Comparison of ENCODE assay signal across 8 mouse cellular contexts in the genomic region with DNA sequence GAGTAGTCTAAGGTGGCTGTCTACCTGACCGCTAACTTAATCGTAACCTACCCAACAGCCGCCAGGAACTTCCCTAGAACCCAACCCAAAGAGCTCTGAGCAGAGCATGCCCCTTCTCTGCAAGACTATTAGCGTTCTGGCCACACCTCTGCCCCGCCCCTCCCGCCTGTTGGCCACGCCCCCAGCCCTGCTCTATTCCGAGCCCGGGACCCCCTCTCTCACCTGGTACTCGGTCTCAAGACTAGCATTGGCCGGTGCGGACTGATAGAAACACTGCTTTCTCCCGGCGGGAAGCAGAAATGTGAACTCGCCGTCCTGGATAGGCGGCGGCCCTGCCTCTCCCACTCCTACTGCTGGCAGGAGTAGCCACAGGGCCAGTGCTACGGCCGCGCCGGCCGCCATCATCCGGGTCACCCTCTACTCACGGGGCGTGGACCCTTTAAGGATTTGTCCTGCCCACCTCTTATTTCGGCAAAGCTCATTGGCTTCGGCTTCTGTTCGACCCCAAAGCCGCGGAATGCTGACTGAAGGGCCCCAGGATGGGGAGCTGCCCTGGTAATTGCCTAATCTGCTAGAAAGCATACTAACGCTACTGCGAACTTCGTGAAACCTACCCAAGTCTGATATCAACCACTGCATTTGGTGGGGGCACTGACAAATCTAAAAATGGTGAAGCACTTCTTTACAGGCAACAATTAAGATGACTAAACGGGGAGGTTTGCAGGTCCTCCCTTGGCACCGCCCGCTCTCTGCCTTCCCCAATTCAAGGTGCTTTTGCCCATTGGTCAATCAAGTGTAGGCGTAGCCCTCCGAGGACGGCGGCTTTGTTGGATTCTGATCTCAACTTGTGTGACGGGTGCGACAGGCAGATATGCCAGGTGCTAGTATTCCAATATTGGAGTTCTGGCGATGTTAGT. TPM values are rescaled to one million over a fixed set of nuclear protein-coding genes. Genes with fewer than 3 reads are reported as not detected.
DNase-seq lines count a peak whose midpoint lies in the region; ATAC-seq lines count a peak whose summit lies in the region.

A gene (minus strand): TSS at position 481 of the 917 bp plus-strand sequence.

- peak within 1 kb of the TSS; percentile 81 for H3K4me3 ChIP-seq in heart, embryonic 10.5 days
- peak within 1 kb of the TSS; percentile 87 for H3K4me3 ChIP-seq in kidney, embryonic 15.5 days (replicated peaks)

- peak; percentile 97 for DNase-seq in B cell, adult 2 months
- peak; percentile 99 for DNase-seq in brain, adult 2 months (ENCODE audit: low read depth, low spot score)
- peak; percentile 98 for DNase-seq in heart, embryonic 10.5 days (ENCODE audit: low spot score)
- DNase-seq in liver = peak; percentile 94
- peak; percentile 94 to 96 for DNase-seq in spleen, postnatal 4 days (ENCODE audit: low spot score in 2 of 2)

- H3K36me3 ChIP-seq in heart, embryonic 10.5 days = peaks cover 42% of the 10 kb centered on the region
- peaks cover 42% of the 10 kb centered on the region for H3K36me3 ChIP-seq in kidney, embryonic 15.5 days

- under 1% methylated on average over 44 of the region's 44 CpGs for WGBS in heart, embryonic 10.5 days
- WGBS in kidney, embryonic 15.5 days = under 1% methylated on average over 44 of the region's 44 CpGs

- peak within 1 kb of the TSS; percentile 82 for H3K9ac ChIP-seq in kidney, embryonic 15.5 days

- H3K4me1 ChIP-seq in heart, embryonic 10.5 days = peaks cover 16% of the 10 kb centered on the region
- peaks cover 43% of the 10 kb centered on the region for H3K4me1 ChIP-seq in kidney, embryonic 15.5 days

- H3K27ac ChIP-seq in heart, embryonic 10.5 days = peak within 1 kb of the TSS; percentile 94
- H3K27ac ChIP-seq in kidney, embryonic 15.5 days = peak within 1 kb of the TSS; percentile 97

- ATAC-seq in erythroblast, adult 5-6 weeks (replicated peaks; ENCODE audit: low FRiP score, poor library complexity, severe bottlenecking) = peak; percentile 83
- peak; percentile 95 for ATAC-seq in kidney, embryonic 15.5 days (replicated peaks; ENCODE audit: low FRiP score)
- peak; percentile 83 for ATAC-seq in monocyte, adult 5-6 weeks (replicated peaks; ENCODE audit: insufficient number of reproducible peaks, low FRiP score, low TSS enrichment, poor library complexity, severe bottlenecking)

- H3K9me3 ChIP-seq in heart, embryonic 10.5 days = no peaks in the 10 kb centered on the region
- H3K9me3 ChIP-seq in kidney, embryonic 15.5 days (replicated peaks) = no peaks in the 10 kb centered on the region

- no peaks in the 10 kb centered on the region for H3K27me3 ChIP-seq in heart, embryonic 10.5 days (ENCODE audit: insufficient read depth, poor library complexity, severe bottlenecking)
- H3K27me3 ChIP-seq in kidney, embryonic 15.5 days = no peaks in the 10 kb centered on the region

- peak within 1 kb of the TSS; percentile 78 for H3K4me2 ChIP-seq in kidney, embryonic 15.5 days

RNA-seq across cellular contexts. Expression of the gene that starts here (rescaled TPM):
- total RNA-seq in erythroblast, adult 5-6 weeks (2015; ENCODE audit: low replicate concordance) = 2.1 and 3.6 TPM in 2 replicates
- 0.85 and 5.9 TPM in 2 replicates for total RNA-seq in erythroblast, adult 5-6 weeks (2017; ENCODE audit: low replicate concordance)
- polyA plus RNA-seq in heart, embryonic 10.5 days (2016; fragmentation: Nextera tagmentation; extraction: Ambion mirVana) = 119 and 134 TPM in 2 replicates
- polyA plus RNA-seq in kidney, embryonic 15.5 days (2015; fragmentation: Nextera tagmentation; extraction: Ambion mirVana) = 133 and 138 TPM in 2 replicates
- total RNA-seq in monocyte, adult 5-6 weeks (2017) = 3.2 to 6.6 TPM (median 6.3 TPM) in 3 replicates

Comparison
In these comparisons a context has a peak if more than half of its experiments do, and no peak if none do; other contexts are left out.
1. Peak in every context shown above with its lines: DNase-seq, ATAC-seq, H3K4me3 ChIP-seq and H3K27ac ChIP-seq.